In genomic region chr2:104029074-104029473, GRCm38 (mm10) we compare ENCODE assay signal across 8 mouse cellular contexts. TPM values are rescaled to one million over a fixed set of nuclear protein-coding genes. Genes with fewer than 3 reads are reported as not detected.
DNase-seq lines count a peak whose midpoint lies in the region; ATAC-seq and TF ChIP-seq lines count a peak whose summit lies in the region.
"Had no signal": no experiment of that assay in that cellular context is flagged by ENCODE, and none has a peak within 500 bp of the region (broad histone marks: within the 10 kb centered on the region; RNA-seq: fewer than 3 reads in every experiment).

No protein-coding gene starts in this region.

- 11% methylated on average over 2 of the region's 2 CpGs for WGBS in liver, embryonic 15.5 days (ENCODE audit: insufficient replicate concordance)

- H3K27ac ChIP-seq in CH12.LX (ENCODE audit: insufficient read depth, low read depth): no peak overlapping the region
- peak overlapping the region; percentile 90 for H3K27ac ChIP-seq in liver, embryonic 15.5 days (replicated peaks)

- peak overlapping the region in 2 of 3 experiments; percentile 95 to 99 for H3K4me3 ChIP-seq in CH12.LX (replicated peaks in 1 of 3; ENCODE audit: low read depth in 2 of 3, low read length in 2 of 3, poor library complexity in 1 of 3)
- H3K4me3 ChIP-seq in liver, embryonic 15.5 days (replicated peaks): peak overlapping the region; percentile 94

- dilution Hi-C loops in CH12.LX (cut with MboI; ENCODE audit: extremely low pct_ligation_motif_present, extremely low pct_unique_long_range_greater_than_20kb, low sequenced_read_pairs): no loop called here

- H3K4me2 ChIP-seq in CH12.LX (ENCODE audit: insufficient read depth, low read depth, poor library complexity, severe bottlenecking): peak overlapping the region; percentile 96
- peak overlapping the region; percentile 81 for H3K4me2 ChIP-seq in liver, embryonic 15.5 days

- no peak for TF ChIP-seq EP300 in CH12.LX (IDR thresholded peaks at IDR 0.05; ENCODE audit: low read length)

- no peak for TF ChIP-seq POLR2A in CH12.LX (IDR thresholded peaks at IDR 0.05; ENCODE audit: low read depth, low read length)

- peak; percentile 38 for ATAC-seq in granulocyte monocyte progenitor cell, adult 5-6 weeks (replicated peaks; ENCODE audit: poor library complexity, severe bottlenecking)
- peak; percentile 73 for ATAC-seq in liver, embryonic 15.5 days (ENCODE audit: insufficient read depth)
- ATAC-seq in activated CD4-positive, CD25-positive, alpha-beta regulatory T cell, adult 4 months: no peak

- in situ Hi-C loops in CH12.LX (cut with MboI; ENCODE audit: low pct_ligation_motif_present, low pct_unique_long_range_greater_than_20kb, low sequenced_read_pairs): loop anchor here (25.0 kb wide), 1 partner anchor 558 kb away; the partner anchor contains the start of gene Cstf3

- peak overlapping the region; percentile 82 for H3K9ac ChIP-seq in CH12.LX (ENCODE audit: insufficient read depth, low read depth)
- peak overlapping the region; percentile 97 for H3K9ac ChIP-seq in liver, embryonic 15.5 days

- H3K27me3 ChIP-seq in CH12.LX (replicated peaks): peaks cover 3% of the 10 kb centered on the region
- H3K27me3 ChIP-seq in liver, embryonic 15.5 days: 0 out of 2 replicates have a peak, but pooled peaks cover 1% of the 10 kb centered on the region

- H3K79me2 ChIP-seq in CH12.LX (replicated peaks; ENCODE audit: control insufficient read depth, extremely low read depth, insufficient read depth, poor library complexity, severe bottlenecking): peaks cover 14% of the 10 kb centered on the region

- H3K4me1 ChIP-seq in CH12.LX (ENCODE audit: control insufficient read depth in 1 of 2, insufficient read depth in 2 of 2): peaks cover 3 to 27% of the 10 kb centered on the region in 2 experiments; a peak in 2 of 4 replicates
- peaks cover 26% of the 10 kb centered on the region for H3K4me1 ChIP-seq in liver, embryonic 15.5 days (replicated peaks)

- no peak for TF ChIP-seq RAD21 in CH12.LX (IDR thresholded peaks at IDR 0.05; ENCODE audit: low read depth, low read length)

- peaks cover 5 to 28% of the 10 kb centered on the region in 2 experiments for H3K36me3 ChIP-seq in CH12.LX (replicated peaks in 1 of 2; ENCODE audit: control insufficient read depth in 1 of 2, insufficient read depth in 1 of 2, low read length in 1 of 2)
- peaks cover 33% of the 10 kb centered on the region for H3K36me3 ChIP-seq in liver, embryonic 15.5 days (replicated peaks)

- no peak for TF ChIP-seq CTCF in CH12.LX (conservative IDR thresholded peaks at IDR 0.05 in 1 of 2, IDR thresholded peaks at IDR 0.05 in 1 of 2; ENCODE audit: low read depth in 2 of 2, low read length in 2 of 2)

- DNase-seq in CH12.LX (ENCODE audit: extremely low read depth) (no peak), adipocyte (ENCODE audit: low spot score) (peak; percentile 22)
- DNase-seq in thymus, postnatal 4 days: no peak
- no peak for DNase-seq in adrenal gland, postnatal 36 days

- H3K9me3 ChIP-seq in CH12.LX (replicated peaks; ENCODE audit: low read length): peaks cover under 1% of the 10 kb centered on the region
- no peaks in the 10 kb centered on the region for H3K9me3 ChIP-seq in liver, embryonic 15.5 days (replicated peaks)

TF ChIP-seq in CH12.LX, 34 proteins besides CTCF, POLR2A, EP300 and RAD21:
- TF ChIP-seq MYC (IDR thresholded peaks at IDR 0.05; ENCODE audit: low read depth, low read length) (no peak), ZKSCAN1 (IDR thresholded peaks at IDR 0.05; ENCODE audit: borderline replicate concordance, low read depth, low read length) (no peak), ZMIZ1 (IDR thresholded peaks at IDR 0.05; ENCODE audit: low read depth, low read length) (no peak), HCFC1 (IDR thresholded peaks at IDR 0.05; ENCODE audit: low read depth, low read length) (no peak), SMC3 (IDR thresholded peaks at IDR 0.05; ENCODE audit: low read depth, low read length) (no peak), ZNF384 (IDR thresholded peaks at IDR 0.05; ENCODE audit: low read depth, low read length) (no peak), JUN (IDR thresholded peaks at IDR 0.05; ENCODE audit: insufficient read depth, low read depth, low read length) (no peak), MXI1 (IDR thresholded peaks at IDR 0.05; ENCODE audit: low read depth, low read length) (no peak), USF1 (IDR thresholded peaks at IDR 0.05; ENCODE audit: low read depth, low read length) (no peak), ZC3H11A (IDR thresholded peaks at IDR 0.05; ENCODE audit: low read depth, low read length) (no peak), NRF1 (IDR thresholded peaks at IDR 0.05; ENCODE audit: low read depth, low read length) (no peak), TBP (conservative IDR thresholded peaks at IDR 0.05; ENCODE audit: low read depth, low read length) (no peak), CHD1 (IDR thresholded peaks at IDR 0.05; ENCODE audit: low read depth, low read length) (no peak), RCOR1 (conservative IDR thresholded peaks at IDR 0.05; ENCODE audit: low read depth, low read length) (no peak), BHLHE40 (IDR thresholded peaks at IDR 0.05; ENCODE audit: low read depth, low read length) (no peak), ELF1 (IDR thresholded peaks at IDR 0.05; ENCODE audit: low read depth, low read length) (no peak), POLR2AphosphoS2 (IDR thresholded peaks at IDR 0.05; ENCODE audit: low read depth, low read length) (no peak)
TF ChIP-seq in CH12.LX: peak in this region for 0.

RNA-seq across cellular contexts. Expression of gene 4931422A03Rik, which starts 0.9 kb away (rescaled TPM):
- total RNA-seq in CH12.LX (2012; rRNA removed) (0.68 and 0.76 TPM in 2 replicates), CH12.LX (2014; rRNA removed) (not detected in 2 replicates)
- 0.71 and 2.4 TPM in 2 replicates for polyA plus RNA-seq in CH12.LX (2012; ENCODE audit: insufficient read length, low read depth)
- not detected in 2 replicates for total RNA-seq in granulocyte monocyte progenitor cell, adult 5-6 weeks (2014; fragmentation: Nextera tagmentation)
- total RNA-seq in granulocyte monocyte progenitor cell, adult 5-6 weeks (2017): 0.98 TPM in 1 of 2 replicates, not detected in the other
- polyA plus RNA-seq in liver, embryonic 15.5 days (2015; fragmentation: Nextera tagmentation; extraction: Ambion mirVana): 1.4 and 1.7 TPM in 2 replicates
- under 1 TPM in 1 of 2 experiments, not detected in 1; 0.59 TPM for polyA plus RNA-seq in activated CD4-positive, CD25-positive, alpha-beta regulatory T cell, adult 4 months (2017; shearing (Covaris generic))
- total RNA-seq in adrenal gland, postnatal 36 days (2021): not detected

RNA-seq across cellular contexts. Expression of gene Fbxo3, which starts 1.6 kb away (rescaled TPM):
- total RNA-seq in CH12.LX (2012; rRNA removed) (28.2 and 29.7 TPM in 2 replicates), CH12.LX (2014; rRNA removed) (63.7 and 67.1 TPM in 2 replicates)
- polyA plus RNA-seq in CH12.LX (2012; ENCODE audit: insufficient read length, low read depth): 29.2 and 38.4 TPM in 2 replicates
- 45.1 and 45.5 TPM in 2 replicates for total RNA-seq in granulocyte monocyte progenitor cell, adult 5-6 weeks (2014; fragmentation: Nextera tagmentation)
- 57.4 and 64.1 TPM in 2 replicates for total RNA-seq in granulocyte monocyte progenitor cell, adult 5-6 weeks (2017)
- 46.4 and 50.0 TPM in 2 replicates for polyA plus RNA-seq in liver, embryonic 15.5 days (2015; fragmentation: Nextera tagmentation; extraction: Ambion mirVana)
- polyA plus RNA-seq in activated CD4-positive, CD25-positive, alpha-beta regulatory T cell, adult 4 months (2017; shearing (Covaris generic)): 10 to 100 TPM; 44.4 to 46.3 TPM
- total RNA-seq in adrenal gland, postnatal 36 days (2021): 100 to 1,000 TPM in 1 of 2 experiments, 10 to 100 TPM in 1; 71.5 to 103 TPM

RNA-seq across cellular contexts. Expression of gene Gm10912, which starts 36.6 kb away (rescaled TPM):
- not detected in 2 replicates for total RNA-seq in CH12.LX (2012; rRNA removed)
- not detected in 2 replicates for total RNA-seq in CH12.LX (2014; rRNA removed)
- not detected in 2 replicates for polyA plus RNA-seq in CH12.LX (2012; ENCODE audit: insufficient read length, low read depth)
- not detected in 2 replicates for total RNA-seq in granulocyte monocyte progenitor cell, adult 5-6 weeks (2014; fragmentation: Nextera tagmentation)
- 0.15 and 1.2 TPM in 2 replicates for total RNA-seq in granulocyte monocyte progenitor cell, adult 5-6 weeks (2017)
- polyA plus RNA-seq in liver, embryonic 15.5 days (2015; fragmentation: Nextera tagmentation; extraction: Ambion mirVana): 0.10 and 0.13 TPM in 2 replicates
- not detected for polyA plus RNA-seq in activated CD4-positive, CD25-positive, alpha-beta regulatory T cell, adult 4 months (2017; shearing (Covaris generic))
- total RNA-seq in adrenal gland, postnatal 36 days (2021): under 1 TPM; 0.26 to 0.46 TPM

RNA-seq across cellular contexts. Expression of gene Gm10799, which starts 39.3 kb away (rescaled TPM):
- total RNA-seq in CH12.LX (2012; rRNA removed): not detected in 2 replicates
- total RNA-seq in CH12.LX (2014; rRNA removed): not detected in 2 replicates
- not detected in 2 replicates for polyA plus RNA-seq in CH12.LX (2012; ENCODE audit: insufficient read length, low read depth)
- not detected in 2 replicates for total RNA-seq in granulocyte monocyte progenitor cell, adult 5-6 weeks (2014; fragmentation: Nextera tagmentation)
- total RNA-seq in granulocyte monocyte progenitor cell, adult 5-6 weeks (2017): not detected in 2 replicates
- not detected in 2 replicates for polyA plus RNA-seq in liver, embryonic 15.5 days (2015; fragmentation: Nextera tagmentation; extraction: Ambion mirVana)
- polyA plus RNA-seq in activated CD4-positive, CD25-positive, alpha-beta regulatory T cell, adult 4 months (2017; shearing (Covaris generic)): not detected
- not detected for total RNA-seq in adrenal gland, postnatal 36 days (2021)
- polyA plus RNA-seq: brain, embryonic 14.5 days had no signal

RNA-seq across cellular contexts. Expression of gene Cd59b, which starts 40.6 kb away (rescaled TPM):
- total RNA-seq in CH12.LX (2012; rRNA removed): 0.25 TPM in 1 of 2 replicates, not detected in the other
- 1.6 and 2.1 TPM in 2 replicates for total RNA-seq in CH12.LX (2014; rRNA removed)
- 0.80 and 1.00 TPM in 2 replicates for polyA plus RNA-seq in CH12.LX (2012; ENCODE audit: insufficient read length, low read depth)
- not detected in 2 replicates for total RNA-seq in granulocyte monocyte progenitor cell, adult 5-6 weeks (2014; fragmentation: Nextera tagmentation)
- total RNA-seq in granulocyte monocyte progenitor cell, adult 5-6 weeks (2017): 3.1 TPM in 1 of 2 replicates, not detected in the other
- 11.0 and 11.4 TPM in 2 replicates for polyA plus RNA-seq in liver, embryonic 15.5 days (2015; fragmentation: Nextera tagmentation; extraction: Ambion mirVana)
- not detected for polyA plus RNA-seq in activated CD4-positive, CD25-positive, alpha-beta regulatory T cell, adult 4 months (2017; shearing (Covaris generic))
- total RNA-seq in adrenal gland, postnatal 36 days (2021): 1 to 10 TPM; 6.8 to 7.8 TPM
